Mouse (Mus musculus) CH12.LX (cell line): ENCODE measurements at regions not wholly inside any gene's neighbourhood (a gene's known extent, or its start where the extent isn't known, plus 50 kb on each side); places are given as distances from the start of the nearest gene placed in this dataset.

Experiments
- CTCF ChIP-seq, 2 experiments: IDR thresholded peaks in 1 of 2; conservative IDR thresholded peaks in 1 of 2; 2 replicates each; pipeline ENCODE4 v1.5.1; 2011 to 2012; ENCODE audit warnings: low read depth in 2 of 2, low read length in 2 of 2, improper control_type of control experiment in 1 of 2, inconsistent platforms in 1 of 2, mild to moderate bottlenecking in 1 of 2, moderate library complexity in 1 of 2
- GABPA ChIP-seq: IDR thresholded peaks from 2 replicates; pipeline ENCODE4 v1.6.1; 2012; ENCODE audit warnings: low read depth, low read length, improper control_type of control experiment, inconsistent platforms; ENCODE audit not compliant: insufficient replicate concordance
- JUND ChIP-seq: conservative IDR thresholded peaks from 2 replicates; pipeline ENCODE4 v1.6.1; 2011; ENCODE audit warnings: low read depth, low read length, improper control_type of control experiment
- MAX ChIP-seq: IDR thresholded peaks from 2 replicates; pipeline ENCODE4 v1.6.1; 2011; ENCODE audit warnings: low read length, improper control_type of control experiment
- MAZ ChIP-seq: IDR thresholded peaks from 2 replicates; pipeline ENCODE4 v1.6.1; 2012; ENCODE audit warnings: low read depth, mild to moderate bottlenecking, inconsistent platforms, low read length, improper control_type of control experiment, moderate library complexity
- POLR2A ChIP-seq: IDR thresholded peaks from 2 replicates; pipeline ENCODE4 v1.6.1; 2011; ENCODE audit warnings: low read depth, mild to moderate bottlenecking, improper control_type of control experiment, low read length
- POLR2AphosphoS2 ChIP-seq: IDR thresholded peaks from 2 replicates; pipeline ENCODE4 v1.6.1; 2011; ENCODE audit warnings: low read depth, low read length, improper control_type of control experiment
- SMC3 ChIP-seq: IDR thresholded peaks from 2 replicates; pipeline ENCODE4 v1.6.1; 2011; ENCODE audit warnings: low read depth, low read length, improper control_type of control experiment
- TCF12 ChIP-seq: IDR thresholded peaks from 2 replicates; pipeline ENCODE4 v1.6.1; 2014; ENCODE audit warnings: low read depth, mild to moderate bottlenecking, inconsistent platforms, low read length, improper control_type of control experiment
- UBTF ChIP-seq: IDR thresholded peaks from 2 replicates; pipeline ENCODE4 v1.6.1; 2012; ENCODE audit warnings: low read depth, mild to moderate bottlenecking, inconsistent platforms, low read length, improper control_type of control experiment, moderate library complexity
- ZC3H11A ChIP-seq: IDR thresholded peaks from 2 replicates; pipeline ENCODE4 v1.6.1; 2012; ENCODE audit warnings: low read depth, mild to moderate bottlenecking, inconsistent platforms, low read length, improper control_type of control experiment
- ZMIZ1 ChIP-seq: IDR thresholded peaks from 2 replicates; pipeline ENCODE4 v1.6.1; 2012; ENCODE audit warnings: low read depth, mild to moderate bottlenecking, inconsistent platforms, low read length, improper control_type of control experiment

- TF ChIP-seq CTCF (conservative IDR thresholded peaks at IDR 0.05 in 1 of 2, IDR thresholded peaks at IDR 0.05 in 1 of 2; ENCODE audit: low read depth in 2 of 2, low read length in 2 of 2) (peak; percentile 85 to 89), ZMIZ1 (no peak), SMC3 (peak; percentile 91), POLR2AphosphoS2 (no peak), TCF12 (no peak), ZC3H11A (peak; percentile 45; the same call in 1 of the 2 replicates), MAZ (no peak), MAX (no peak), GABPA (no peak), JUND (no peak; the same call in 1 of the 2 replicates), UBTF (no peak), POLR2A (no peak)
Measured at GRCm38 (mm10) chr15:64627258-64627657, 190.2 kb upstream of the Gm21798 start.
